Mouse (Mus musculus): ENCODE data around the gene Tm4sf5.

DNA sequence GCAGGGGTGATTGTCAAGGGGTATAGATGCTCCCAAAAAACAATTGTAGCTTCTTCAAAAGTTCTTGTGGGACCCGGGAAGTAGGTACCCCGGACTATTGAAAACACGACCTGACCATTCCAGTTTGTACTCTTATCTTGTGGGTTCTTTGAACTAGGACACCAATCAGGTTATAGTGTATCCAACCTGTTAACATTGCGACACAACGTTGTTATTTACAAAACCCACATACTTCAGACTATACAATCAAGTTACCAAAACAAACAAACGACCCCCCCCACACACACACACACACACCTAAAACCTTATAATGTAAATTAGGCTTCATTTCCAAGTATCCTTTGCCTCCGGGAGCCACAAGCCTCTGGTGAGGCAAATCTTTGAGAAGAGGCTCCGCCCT lies 19.7 kb downstream of the Tm4sf5 start:
- TF ChIP-seq POLR2A (IDR thresholded peaks at IDR 0.05; ENCODE audit: insufficient read depth, low read depth, low read length) (no peak), CTCF (IDR thresholded peaks at IDR 0.05; ENCODE audit: insufficient read depth, low read depth, low read length) (no peak)

Data from olfactory bulb, adult 2 months (tissue).